In the genomic region with DNA sequence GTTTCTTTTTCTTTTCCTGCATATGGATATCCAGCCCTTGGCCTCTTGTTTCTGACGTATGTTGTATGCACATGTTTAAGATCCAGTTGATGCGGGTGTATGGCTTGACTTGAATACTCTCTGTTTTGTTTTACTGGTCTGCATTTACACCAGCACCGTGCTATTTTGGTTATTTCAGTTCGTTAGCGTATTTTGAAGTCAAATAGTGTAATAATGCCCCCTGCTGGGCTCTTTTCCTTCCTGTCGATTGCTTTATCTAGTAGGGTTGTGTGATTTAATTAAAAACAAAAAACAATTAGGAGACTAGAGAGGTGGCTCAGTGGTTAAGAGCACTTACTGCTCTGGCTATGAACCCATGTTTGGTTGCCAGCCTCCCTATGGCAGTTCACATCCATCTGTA, we compare ENCODE assay signal across 8 mouse cellular contexts. TPM values are rescaled to one million over a fixed set of nuclear protein-coding genes. Genes with fewer than 3 reads are reported as not detected.
DNase-seq lines count a peak whose midpoint lies in the region; ATAC-seq and TF ChIP-seq lines count a peak whose summit lies in the region.

No protein-coding gene starts in this region.

- H3K4me2 ChIP-seq in lung, embryonic 14.5 days = no peak overlapping the region
- H3K4me2 ChIP-seq in neural tube, embryonic 15.5 days = no peak overlapping the region

- no peak for TF ChIP-seq CTCF in lung, embryonic 14.5 days (IDR thresholded peaks at IDR 0.05; ENCODE audit: low read depth)
- TF ChIP-seq CTCF in lung, adult 2 months (IDR thresholded peaks at IDR 0.05; ENCODE audit: insufficient read depth, low read length) = no peak

- H3K4me3 ChIP-seq in lung, embryonic 14.5 days (ENCODE audit: low read depth, low read length) = no peak overlapping the region
- no peak overlapping the region for H3K4me3 ChIP-seq in lung, adult 2 months (replicated peaks; ENCODE audit: extremely low read depth, low read depth, low read length)
- no peak overlapping the region for H3K4me3 ChIP-seq in neural tube, embryonic 15.5 days (replicated peaks)

- DNase-seq in adrenal gland, postnatal 10 days = peak; percentile 22
- no peak for DNase-seq in adrenal gland, postnatal 4 days (ENCODE audit: low spot score in 2 of 2)
- peak; percentile 21 for DNase-seq in lung, embryonic 14.5 days
- no peak for DNase-seq in lung, adult 2 months
- DNase-seq in ZHBTc4 (ENCODE audit: low read depth, low spot score) = peak; percentile 19

- no peak for TF ChIP-seq POLR2A in lung, adult 2 months (IDR thresholded peaks at IDR 0.05; ENCODE audit: borderline replicate concordance, extremely low read depth, low read depth, low read length)

- H3K36me3 ChIP-seq in lung, embryonic 14.5 days (ENCODE audit: insufficient read depth) = no peaks in the 10 kb centered on the region; the same call in 1 of the 2 replicates
- peaks cover under 1% of the 10 kb centered on the region; the same call in 1 of the 2 replicates for H3K36me3 ChIP-seq in neural tube, embryonic 15.5 days

- H3K4me1 ChIP-seq in lung, embryonic 14.5 days (ENCODE audit: insufficient read depth) = no peaks in the 10 kb centered on the region
- H3K4me1 ChIP-seq in lung, adult 2 months (ENCODE audit: control insufficient read depth, insufficient read depth, low read length) = no peaks in the 10 kb centered on the region
- H3K4me1 ChIP-seq in neural tube, embryonic 15.5 days = no peaks in the 10 kb centered on the region

- H3K27ac ChIP-seq in lung, embryonic 14.5 days (ENCODE audit: low read depth) = no peak overlapping the region
- no peak overlapping the region for H3K27ac ChIP-seq in neural tube, embryonic 15.5 days (replicated peaks)

- no peaks in the 10 kb centered on the region for H3K27me3 ChIP-seq in lung, embryonic 14.5 days (ENCODE audit: insufficient read depth, low read length)
- no peaks in the 10 kb centered on the region for H3K27me3 ChIP-seq in neural tube, embryonic 15.5 days (replicated peaks)

- no peak for ATAC-seq in lung, embryonic 14.5 days (ENCODE audit: insufficient read depth)
- ATAC-seq in neutrophil, adult 5-6 weeks (ENCODE audit: extremely low read depth, insufficient number of reproducible peaks, low FRiP score, poor library complexity, severe bottlenecking) = peak; percentile 58; the same call in 1 of the 2 replicates
- no peak for ATAC-seq in neural tube, embryonic 15.5 days (ENCODE audit: low FRiP score)
- no peak for ATAC-seq in erythroblast, adult 5-6 weeks (replicated peaks; ENCODE audit: low FRiP score, poor library complexity, severe bottlenecking)

- no peaks in the 10 kb centered on the region for H3K9me3 ChIP-seq in lung, embryonic 14.5 days (ENCODE audit: low read depth, low read length)
- H3K9me3 ChIP-seq in neural tube, embryonic 15.5 days (replicated peaks) = no peaks in the 10 kb centered on the region

- H3K9ac ChIP-seq in lung, embryonic 14.5 days = no peak overlapping the region
- H3K9ac ChIP-seq in neural tube, embryonic 15.5 days (replicated peaks) = no peak overlapping the region

- 81% methylated on average over 6 of the region's 6 CpGs for WGBS in lung, embryonic 14.5 days
- WGBS in lung, adult 2 months = 81% methylated on average over 6 of the region's 6 CpGs
- WGBS in neural tube, embryonic 15.5 days = 69% methylated on average over 6 of the region's 6 CpGs

RNA-seq across cellular contexts. Expression of a gene that starts 52.9 kb away (rescaled TPM):
- total RNA-seq in adrenal gland, postnatal 10 days (2021) = 10 to 100 TPM; 21.7 to 26.4 TPM
- total RNA-seq in adrenal gland, postnatal 4 days (2021) = 10 to 100 TPM; 20.5 to 25.1 TPM
- polyA plus RNA-seq in lung, embryonic 14.5 days (2014; fragmentation: Nextera tagmentation; extraction: Ambion mirVana) = 17.6 and 18.9 TPM in 2 replicates
- polyA plus RNA-seq in lung, adult 2 months (2012; rRNA removed) = 41.4 and 65.1 TPM in 2 replicates
- total RNA-seq in neutrophil, adult 5-6 weeks (2017) = 0.93 and 1.2 TPM in 2 replicates
- polyA plus RNA-seq in neural tube, embryonic 15.5 days (2015; fragmentation: Nextera tagmentation; extraction: Ambion mirVana) = 43.3 and 53.7 TPM in 2 replicates
- total RNA-seq in erythroblast, adult 5-6 weeks (2015; ENCODE audit: low replicate concordance) = not detected in 2 replicates
- 0.14 and 0.51 TPM in 2 replicates for total RNA-seq in erythroblast, adult 5-6 weeks (2017; ENCODE audit: low replicate concordance)

Comparison
In these comparisons a context has a peak if more than half of its experiments do, and no peak if none do; other contexts are left out.
1. DNase-seq: peak in adrenal gland, postnatal 10 days (single experiment), lung, embryonic 14.5 days (single experiment) and ZHBTc4 (single experiment); none in adrenal gland, postnatal 4 days (0 of 2) and lung, adult 2 months (single experiment).